Mouse (Mus musculus): Measurements from ENCODE around the gene Gm34653.
"Not testable (repeated sequence)": the region's sequence is repeated elsewhere in the genome, so short reads cannot be mapped to it uniquely, and the experiment has no call there.

Gene Gm34653

DNA sequence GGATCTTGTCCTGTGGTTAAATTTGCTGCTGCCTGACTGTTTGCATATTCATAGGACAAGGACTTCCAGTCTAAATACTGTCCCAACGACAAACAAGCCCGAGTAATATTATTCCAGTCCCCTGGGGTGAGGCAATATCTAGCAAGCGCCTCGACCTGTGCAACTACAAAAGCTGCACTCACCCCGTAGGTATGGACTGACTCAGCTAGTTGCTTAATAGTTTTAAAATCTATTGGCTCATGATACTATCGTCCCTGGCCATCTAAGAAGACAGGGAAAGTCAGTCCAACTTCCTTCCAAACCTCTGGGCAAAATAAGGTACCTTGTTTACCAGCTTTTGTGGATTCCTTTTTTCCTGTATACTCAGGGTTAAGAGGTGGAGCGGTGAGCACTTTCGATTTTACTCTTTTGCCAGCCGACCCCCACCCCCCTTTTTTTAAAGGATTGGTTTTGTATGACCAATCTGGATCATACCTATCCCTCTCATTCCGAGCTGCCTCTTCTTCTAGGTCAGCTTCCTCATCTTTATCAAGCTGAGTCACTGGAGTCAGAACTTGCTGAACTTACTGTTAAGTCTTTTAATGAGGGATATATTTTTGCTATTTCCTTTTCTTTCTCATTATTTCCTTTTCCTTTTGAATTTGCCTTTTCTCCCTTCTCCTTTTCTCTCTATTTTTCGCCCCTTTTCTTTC, at the start of gene Gm34653:
Gm34653 (plus strand) TSS at position 242 of the 692 bp plus-strand sequence.
- not testable (repeated sequence) for DNase-seq

DNA sequence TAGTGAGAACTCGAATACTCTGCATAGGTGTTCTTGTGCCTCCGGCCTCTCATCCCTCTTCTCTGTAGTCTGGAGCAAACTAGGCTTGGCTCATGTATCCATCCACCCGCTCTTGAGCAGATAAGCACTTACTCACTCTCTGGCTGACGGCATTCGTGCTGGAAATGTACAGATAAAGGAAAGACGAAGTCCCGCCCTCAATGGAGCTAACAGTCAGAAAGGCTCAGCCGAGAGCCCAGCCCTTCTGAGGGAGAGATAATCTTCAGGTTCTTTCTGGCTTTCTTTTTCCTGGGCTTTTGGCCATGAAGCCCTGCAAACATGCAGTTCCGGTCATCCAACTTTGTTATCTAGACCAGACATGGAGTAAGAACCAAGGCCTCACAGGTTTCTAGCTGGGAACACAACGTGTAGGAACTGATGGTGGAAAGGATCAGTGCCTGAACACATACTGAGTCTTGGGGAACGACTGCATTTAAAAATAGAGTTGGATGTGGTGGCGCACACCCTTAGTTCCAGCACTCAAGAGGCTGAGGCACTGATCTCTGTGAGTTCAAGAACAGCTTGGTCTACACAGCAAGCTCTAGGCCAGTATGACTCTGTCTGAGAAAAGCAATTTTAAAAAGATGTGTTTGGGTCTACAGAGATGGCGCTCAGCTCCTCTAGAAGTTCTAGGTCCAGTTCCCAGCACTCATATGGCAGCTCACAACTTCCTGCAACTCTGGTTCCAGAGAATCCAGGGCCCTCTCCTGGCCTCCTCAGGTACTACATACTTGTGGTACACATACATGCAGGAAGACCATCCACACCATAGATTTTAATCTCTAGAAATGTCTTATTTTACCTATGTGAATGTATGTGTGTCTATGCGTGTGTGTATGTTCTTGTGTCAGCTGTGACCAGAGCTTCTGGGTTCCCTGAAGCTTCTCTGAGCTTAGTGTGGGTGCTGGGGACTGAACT, 49.5 kb upstream of the Gm34653 start:
- DNase-seq, result no peak

DNA sequence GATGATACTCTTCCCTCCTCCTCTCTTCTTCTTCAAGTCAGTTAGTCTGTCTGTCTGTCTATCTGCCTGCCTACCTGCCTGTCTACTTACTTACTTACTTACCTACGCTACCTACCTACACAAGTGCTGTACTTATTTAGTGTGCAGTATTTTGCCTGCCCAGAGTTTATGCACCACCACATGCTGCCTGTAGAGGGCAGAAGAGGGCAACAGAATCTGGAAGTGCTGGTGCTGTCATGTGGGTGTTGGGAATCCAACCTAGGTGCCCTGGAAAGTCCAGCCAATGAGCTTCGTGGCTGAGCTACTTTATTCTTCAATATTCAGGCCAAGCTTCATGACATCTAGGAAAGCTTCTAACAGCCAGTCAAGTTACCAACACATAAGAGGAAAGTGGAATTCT, 48.7 kb upstream of the Gm34653 start:
- DNase-seq, result peak; percentile 33

DNA sequence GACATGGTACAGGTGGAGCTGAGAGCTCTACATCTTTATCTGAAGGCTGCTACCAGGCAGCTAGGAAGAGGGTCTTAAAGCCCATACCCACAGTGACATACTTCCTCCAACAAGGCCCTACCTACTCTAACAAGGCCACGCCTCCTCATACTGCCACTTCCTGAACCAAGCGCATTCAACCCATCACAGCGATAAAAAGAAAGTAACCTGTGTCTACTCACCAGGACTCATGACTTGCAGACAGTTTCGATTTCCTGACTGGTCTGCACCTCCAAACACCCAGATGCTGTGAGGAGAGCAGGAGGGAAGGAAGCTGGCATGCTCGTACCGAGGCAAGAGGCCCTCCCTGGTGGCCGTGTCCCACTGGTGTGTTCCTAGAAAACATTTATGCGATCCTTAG, 42.5 kb upstream of the Gm34653 start:
- DNase-seq, result no peak

DNA sequence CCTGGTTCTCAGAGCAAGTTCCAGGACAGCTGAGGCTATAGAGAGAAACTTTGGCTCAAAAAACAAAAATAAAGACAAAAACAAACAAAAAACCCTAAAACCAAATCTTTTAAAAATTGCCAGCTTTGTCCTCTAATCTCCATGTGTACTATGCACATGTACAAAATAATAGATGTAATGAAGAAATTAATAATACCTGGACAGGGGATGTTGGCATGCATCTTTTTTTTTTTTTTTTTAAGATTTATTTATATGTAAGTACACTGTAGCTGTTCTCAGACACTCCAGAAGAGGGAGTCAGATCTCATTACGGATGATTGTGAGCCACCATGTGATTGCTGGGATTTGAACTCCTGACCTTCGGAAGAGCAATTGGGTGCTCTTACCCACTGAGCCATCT, 40.3 kb upstream of the Gm34653 start:
- DNase-seq, result not testable (repeated sequence)

DNA sequence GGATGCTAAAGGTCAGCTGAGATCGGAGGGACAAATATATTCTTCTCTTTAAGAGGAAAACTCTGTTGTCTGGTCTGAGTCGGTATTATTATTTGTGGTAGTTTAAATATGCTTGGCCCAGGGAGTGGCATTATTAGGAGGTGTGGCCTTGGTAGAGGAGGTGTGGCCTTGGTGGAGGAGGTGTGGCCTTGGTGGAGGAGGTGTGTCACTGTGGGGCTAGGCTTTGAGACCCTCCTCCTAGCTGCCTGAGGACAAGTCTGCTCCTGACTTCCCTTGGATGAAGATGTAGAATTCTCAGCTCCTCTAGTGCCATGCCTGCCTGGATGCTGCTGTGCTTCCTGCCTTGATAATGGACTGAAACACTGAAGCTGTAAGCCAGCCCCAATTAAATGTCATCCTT, 38.3 kb upstream of the Gm34653 start:
- no peak for DNase-seq

DNA sequence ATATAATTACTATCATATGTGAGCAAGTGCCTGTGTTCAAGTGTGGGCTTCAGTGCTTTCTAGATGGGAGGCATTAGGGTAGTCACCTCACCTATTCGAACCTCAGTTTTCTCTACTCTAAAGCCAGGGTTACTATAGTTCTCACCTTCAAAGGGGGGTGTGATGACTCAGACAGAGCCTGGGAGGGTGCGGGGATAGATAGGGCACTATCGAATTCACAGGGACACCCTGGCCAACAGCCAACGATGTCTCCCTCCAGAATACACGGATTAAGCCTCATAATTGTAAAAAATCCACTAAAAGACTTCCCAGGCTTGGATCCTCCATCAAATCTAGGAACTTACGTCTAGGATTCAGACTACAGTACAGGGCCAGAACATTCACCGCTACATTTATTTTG, 37.4 kb upstream of the Gm34653 start:
- DNase-seq, result no peak

DNA sequence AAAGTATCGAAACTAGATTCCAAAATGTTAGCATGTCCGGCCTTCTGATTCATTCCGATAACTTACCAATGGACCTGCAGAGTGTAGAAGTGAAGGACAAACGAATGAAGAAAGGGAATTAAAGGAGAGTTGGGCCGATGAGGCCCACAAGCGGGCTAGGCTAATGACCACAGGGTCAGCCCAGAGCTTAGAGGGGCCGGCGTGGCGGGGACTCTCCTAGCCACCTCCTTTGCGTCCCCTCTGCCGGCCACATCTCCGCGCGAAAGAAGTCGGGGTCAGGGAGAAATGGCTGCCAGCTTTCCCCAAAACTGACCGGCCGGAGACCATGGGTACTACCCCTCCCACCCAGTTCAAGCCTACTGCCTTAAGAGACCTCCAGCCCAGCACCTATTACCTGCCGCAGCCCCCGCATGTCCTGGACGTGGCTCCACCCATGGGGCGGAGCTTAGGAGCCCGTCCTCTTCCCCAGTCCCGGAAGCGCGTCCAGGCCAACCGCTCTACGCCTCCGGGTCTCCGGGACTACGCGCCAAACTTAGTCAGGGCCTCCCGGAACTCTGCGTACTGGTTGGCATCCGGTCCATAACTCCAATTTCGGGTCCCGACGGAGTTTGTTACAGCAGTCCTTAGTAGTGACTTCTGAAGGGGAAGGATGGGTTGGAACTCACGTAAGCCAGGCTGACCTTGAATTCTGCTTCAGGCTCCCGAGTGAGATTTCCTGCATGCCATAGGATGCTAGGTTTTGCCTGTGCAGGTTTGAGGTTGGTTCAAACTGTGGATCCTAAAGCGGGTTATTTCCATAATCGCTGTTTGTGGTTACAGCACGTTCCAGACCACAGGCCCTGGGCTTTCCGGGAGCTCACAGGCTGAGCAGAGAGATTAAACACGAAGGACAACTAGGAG, 33.2 kb upstream of the Gm34653 start, which contains the start of gene Rabepk:
Rabepk (minus strand) TSS at position 556 of the 900 bp plus-strand sequence.
- peak; percentile 85 for DNase-seq

DNA sequence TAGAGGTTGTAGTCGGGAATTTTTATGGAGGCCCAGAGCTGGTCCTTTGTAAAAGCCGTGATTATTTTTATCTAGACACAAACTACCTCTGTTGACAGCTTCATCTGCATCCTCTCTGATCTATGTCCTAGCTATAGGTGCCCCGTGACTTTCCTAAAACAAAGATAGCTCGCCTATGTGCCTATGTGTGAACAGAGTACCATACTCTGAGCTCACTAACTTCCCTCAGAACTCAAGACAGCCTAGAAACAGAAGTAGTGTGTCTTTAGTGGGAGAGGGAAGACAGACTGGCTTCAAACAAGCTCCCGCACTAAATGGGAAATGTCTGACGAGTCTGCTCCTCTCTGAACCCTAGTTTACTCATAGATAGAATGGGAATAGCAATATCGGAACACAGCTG, 32.4 kb upstream of the Gm34653 start:
- no peak for DNase-seq

DNA sequence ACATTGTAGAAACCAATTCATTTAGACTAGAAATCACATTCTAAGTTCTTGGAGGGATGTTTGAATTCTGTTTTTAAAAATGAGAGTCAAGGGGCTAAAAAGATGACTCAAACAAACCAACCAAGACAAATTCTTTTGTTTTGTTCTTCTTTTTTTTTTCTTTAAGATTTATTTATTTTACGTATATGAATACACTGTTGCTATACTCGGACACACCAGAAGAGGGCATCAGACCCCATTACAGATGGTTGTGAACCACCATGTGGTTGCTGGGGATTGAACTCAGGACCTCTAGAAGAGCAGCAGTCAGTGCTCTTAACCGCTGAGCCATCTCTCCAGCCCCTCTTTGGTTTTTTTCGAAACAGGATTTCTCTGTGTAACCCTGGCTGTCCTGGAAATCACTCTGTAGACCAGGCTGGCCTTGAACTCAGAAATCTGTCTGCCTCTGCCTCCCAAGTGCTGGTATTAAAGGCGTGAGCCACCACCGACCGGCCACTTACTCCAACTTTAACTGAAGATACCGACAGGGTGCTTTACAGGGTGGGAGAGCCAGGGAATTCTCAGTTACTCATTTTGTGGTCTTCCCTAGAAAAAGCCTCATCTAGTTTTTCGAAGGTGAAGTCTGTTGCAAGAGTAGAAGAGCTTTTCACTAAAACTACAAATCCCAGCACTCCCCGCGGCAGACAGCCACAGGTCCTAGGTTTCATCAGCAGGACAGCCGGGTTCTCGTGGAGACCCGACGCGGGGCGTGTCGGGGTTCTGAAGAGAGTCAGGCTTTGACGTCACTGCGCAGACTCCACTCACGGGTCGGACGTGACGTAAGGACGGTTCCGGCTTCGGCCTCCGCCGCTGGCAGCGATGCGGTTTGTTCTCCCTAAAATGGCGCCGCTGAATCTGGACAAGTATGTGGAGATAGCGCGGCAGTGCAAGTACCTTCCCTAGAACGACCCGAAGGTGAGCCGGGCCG, 31.0 kb upstream of the Gm34653 start:
- peak; percentile 98 for DNase-seq

DNA sequence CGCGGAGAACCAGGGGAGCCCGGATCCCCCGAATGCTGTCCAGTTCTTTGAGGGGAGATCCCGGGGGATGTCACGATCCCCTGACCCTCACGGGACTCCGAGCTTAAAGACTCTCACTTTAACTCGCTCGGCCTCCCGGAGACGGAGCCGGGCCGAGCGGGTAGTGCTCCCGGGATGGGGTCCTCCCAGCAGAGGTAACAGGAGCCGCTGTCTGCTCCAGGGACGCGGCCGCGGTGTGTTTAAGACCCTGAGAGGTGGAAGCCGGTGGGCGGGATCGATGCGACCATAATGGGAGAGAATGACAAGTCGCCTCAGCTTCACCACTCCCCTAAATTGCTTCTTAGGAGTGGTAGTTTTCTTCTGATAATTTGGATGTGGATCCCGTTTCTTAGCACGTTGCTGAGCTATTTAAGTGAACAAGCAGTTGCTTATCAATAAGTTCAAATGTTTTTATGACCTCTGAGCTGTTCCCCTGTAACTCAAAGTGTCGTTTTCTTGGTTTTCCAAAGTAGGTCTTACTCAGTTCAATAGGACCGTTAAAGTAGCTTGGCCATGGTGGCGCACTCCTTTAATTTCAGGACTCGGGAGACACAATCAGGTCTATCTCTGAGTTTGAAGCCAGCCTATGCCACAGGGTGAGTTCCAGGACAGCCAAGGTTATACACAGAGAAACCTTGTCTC, 30.1 kb upstream of the Gm34653 start:
- DNase-seq, result peak; percentile 28

DNA sequence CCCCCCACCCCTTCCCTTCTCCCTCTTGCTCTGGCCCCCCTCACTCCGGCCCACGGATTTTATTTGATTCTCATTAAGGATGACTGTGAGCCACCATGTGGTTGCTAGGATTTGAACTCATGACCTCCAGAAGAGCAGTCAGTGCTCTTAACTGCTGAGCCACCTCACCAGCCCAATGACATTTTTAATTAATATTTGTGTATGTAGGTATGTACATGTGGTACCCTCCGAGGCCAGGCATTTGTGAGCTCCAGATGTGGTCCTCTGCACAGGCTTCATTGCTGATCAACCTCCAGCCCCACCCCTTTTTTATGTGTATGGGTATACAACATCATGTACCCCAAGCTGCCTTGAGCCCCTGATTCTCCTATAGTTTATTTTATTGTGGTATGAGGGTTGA, 29.1 kb upstream of the Gm34653 start:
- no peak for DNase-seq

DNA sequence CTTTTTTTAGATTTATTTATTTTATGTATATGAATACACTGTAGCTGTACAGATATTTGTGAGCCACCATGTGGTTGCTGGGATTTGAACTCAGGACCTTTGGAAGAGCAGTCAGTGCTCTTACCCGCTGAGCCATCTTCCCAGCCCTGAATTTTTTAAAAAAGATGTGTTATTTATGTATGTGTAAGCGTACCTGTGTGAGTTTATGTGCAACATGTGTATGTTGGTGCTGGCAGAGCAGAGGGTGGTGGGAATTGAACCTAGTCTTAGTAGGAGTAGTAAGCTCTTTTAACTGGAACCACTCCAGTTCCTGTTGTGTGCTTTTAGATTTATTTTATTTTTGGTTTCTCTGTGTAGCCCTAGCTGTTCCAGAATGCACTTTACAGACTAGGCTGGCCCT, 28.6 kb upstream of the Gm34653 start:
- no peak for DNase-seq

DNA sequence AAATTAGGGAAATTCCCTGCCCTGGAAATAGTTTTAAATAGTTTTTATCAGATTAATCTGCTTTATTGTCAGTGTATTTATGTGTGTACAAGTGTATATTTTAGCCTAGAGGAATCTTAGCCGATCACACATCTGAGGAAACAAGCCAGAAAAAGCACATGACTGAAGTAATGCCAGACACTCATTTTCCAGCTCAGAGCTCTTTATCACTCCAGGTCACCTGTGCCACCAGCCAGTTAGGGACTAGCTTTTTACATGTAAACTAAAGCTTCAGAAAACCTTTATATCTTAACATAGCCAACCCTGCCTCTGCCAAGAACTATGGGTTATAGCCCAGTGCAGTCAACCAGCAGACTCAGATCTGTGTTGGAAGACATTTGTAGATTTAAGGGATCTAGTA, 28.0 kb upstream of the Gm34653 start:
- peak; percentile 32 for DNase-seq

DNA sequence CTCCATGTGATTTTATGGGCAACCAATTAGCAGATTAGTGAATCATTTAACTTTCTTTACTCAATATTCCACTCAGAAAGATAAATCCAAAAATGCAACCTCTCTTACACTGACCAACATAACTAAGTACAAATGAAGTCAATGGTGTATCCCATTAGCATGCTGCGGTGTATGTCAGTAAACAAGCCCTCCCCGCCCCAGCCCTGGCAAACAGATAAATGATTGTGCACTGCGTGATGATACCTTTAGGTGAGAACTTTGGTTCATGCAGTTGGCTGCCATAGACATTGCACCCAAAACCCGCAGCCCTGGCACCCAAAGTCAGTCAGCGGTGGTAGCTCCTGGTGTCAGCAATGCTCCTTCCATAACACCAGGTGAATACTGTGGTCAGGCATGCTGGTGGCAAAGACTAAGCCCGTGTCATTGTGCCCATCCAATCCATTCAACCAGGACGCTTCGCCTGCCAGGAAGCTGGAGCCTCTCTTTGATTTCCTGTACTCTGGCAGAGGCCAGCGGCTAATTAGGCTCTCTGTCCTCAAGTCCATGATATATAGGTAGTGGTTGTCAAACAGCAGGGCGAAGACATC, 27.4 kb upstream of the Gm34653 start:
- peak; percentile 24 for DNase-seq

DNA sequence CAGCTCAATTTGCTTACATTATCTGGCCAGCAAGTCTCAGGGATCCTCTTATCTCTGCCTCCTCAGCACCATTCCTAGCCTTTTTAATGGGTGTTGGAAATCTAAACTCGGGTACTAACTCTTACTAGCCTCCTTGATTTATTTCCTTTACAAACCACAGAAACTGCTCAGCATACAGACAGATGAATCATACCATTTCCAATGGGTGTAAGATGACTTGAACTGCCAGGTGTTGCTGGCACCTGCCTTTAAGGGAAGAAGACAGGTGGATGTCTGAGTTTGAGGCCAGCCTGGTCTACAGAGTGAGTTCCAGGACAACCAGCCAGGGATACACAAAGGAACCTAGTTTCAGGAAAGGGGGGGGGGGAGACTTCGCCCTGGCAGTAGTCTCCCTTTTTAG, 24.8 kb upstream of the Gm34653 start:
- DNase-seq, result no peak

DNA sequence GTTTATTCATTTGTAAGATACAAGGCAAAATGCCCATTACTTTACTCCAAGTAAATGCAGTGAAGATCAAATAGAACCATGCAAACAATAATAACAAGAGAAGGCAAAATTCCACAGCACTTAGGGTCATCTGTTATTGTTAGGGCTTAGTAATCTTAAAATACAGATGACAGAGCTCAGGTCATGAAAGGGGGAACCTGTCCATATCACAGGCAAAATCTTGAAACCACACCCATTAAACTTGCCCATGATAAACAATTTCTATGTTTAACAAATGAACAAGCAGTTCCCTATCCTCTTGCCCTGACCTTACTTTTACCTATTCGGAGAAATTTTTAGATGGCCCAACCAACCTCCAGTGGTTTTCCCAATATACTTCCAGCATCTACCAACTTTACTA, 23.2 kb upstream of the Gm34653 start:
- DNase-seq, result no peak

DNA sequence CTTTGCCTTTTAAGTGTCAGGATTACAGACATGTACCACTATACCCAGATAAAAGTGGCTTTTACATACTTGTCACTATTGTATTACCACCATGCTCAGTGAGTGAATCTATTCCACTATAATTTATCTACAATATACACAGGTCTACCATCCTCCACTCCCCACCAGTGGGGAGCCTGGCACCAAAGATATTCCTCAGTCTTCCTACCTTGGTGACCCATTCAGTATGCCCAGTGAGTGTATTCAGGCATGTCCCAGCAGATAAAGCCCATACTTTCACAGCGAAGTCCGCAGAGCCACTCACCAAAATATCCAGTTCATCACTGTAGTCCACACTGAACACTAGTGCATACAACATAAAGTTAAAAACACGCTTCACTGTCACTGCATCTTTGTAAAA, 22.0 kb upstream of the Gm34653 start:
- DNase-seq, result no peak

DNA sequence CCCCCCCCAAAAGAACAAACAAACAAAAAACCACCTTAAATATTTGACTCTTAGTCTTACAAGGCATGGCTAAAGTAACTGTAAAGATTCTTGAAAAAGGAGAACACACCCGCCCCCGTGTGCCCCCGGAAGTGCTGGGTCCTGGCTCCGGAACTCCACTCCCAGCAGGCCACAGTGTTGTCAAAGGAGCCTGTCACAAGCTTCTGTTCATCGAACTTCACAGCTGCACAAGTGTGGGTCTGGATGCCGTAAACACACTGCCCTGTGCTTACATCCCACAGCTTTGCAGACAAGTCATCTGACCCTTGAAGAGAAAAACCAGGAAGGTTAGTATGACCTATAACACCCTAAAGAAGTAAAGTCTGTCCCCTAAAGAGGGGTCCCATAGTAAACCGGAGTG, 20.1 kb upstream of the Gm34653 start:
- DNase-seq, result no peak

DNA sequence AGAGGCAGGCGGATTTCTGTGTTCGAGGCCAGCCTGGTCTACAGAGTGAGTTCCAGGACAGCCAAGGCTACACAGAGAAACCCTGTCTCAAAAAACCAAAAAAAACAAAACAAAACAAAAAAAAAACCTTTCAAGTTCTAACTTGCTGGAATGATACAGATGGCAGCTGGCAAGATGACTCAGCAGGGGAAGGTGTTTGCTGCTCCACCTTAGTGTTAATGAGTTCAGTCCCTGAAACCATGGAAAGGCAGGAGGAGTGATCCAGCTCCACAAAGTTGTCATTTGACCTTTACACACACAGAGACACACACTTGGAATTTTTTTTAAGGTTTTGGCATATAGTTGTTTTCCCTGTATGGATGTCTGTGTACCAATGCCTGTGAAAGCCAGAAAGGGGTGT, 16.9 kb upstream of the Gm34653 start:
- not testable (repeated sequence) for DNase-seq

DNA sequence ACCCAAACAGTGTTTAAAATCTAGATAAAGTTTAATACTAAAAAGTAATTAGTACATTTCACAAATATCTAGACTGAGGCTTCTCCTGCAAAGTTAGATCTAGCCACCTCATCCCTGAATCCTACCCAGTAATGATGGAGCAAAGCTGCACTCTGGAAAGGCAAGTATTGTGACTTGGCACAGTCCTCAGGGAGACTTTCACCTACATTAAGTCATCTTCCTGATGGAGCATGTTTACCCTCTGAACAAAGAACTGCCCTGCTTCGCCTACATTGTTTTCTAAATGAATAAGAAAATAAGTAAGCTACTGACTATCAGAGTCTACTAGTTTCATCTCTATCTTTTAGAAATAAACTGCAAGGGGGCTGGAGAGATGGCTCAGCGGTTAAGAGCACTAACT, 14.3 kb upstream of the Gm34653 start:
- no peak for DNase-seq

Data from kidney, adult 11 months (tissue).